Mouse (Mus musculus) cerebellum, adult 2 months (tissue): Measurements from ENCODE around the gene Sytl4. TPM values are rescaled to one million over a fixed set of nuclear protein-coding genes. Genes with fewer than 3 reads are reported as not detected.

Experiments used
- DNase-seq, 2 experiments: peaks; one replicate each; pipeline ENCODE4 v3.0.0; 2021
- H3K27ac ChIP-seq: fragments of 200-500 bp; 2 replicates; pipeline ENCODE4 v1.5.1; 2012; ENCODE audit warnings: low read length, control low read depth, inconsistent platforms; ENCODE audit not compliant: insufficient read depth
- H3K27me3 ChIP-seq: fragments of 200-500 bp; 2 replicates; pipeline ENCODE4 v1.6.1; 2012; ENCODE audit warnings: inconsistent platforms, mild to moderate bottlenecking, low read length, moderate library complexity; ENCODE audit not compliant: control insufficient read depth, insufficient read depth
- H3K4me1 ChIP-seq: fragments of 200-500 bp; 2 replicates; pipeline ENCODE4 v1.6.1; 2011; ENCODE audit warnings: low read length; ENCODE audit not compliant: control insufficient read depth, insufficient read depth
- H3K4me3 ChIP-seq: fragments of 200-500 bp; replicated peaks from 2 replicates; pipeline ENCODE3; 2011; ENCODE audit warnings: mild to moderate bottlenecking, low read depth, low read length, control low read depth; ENCODE audit not compliant: insufficient read depth
- CTCF ChIP-seq: fragments of 200-500 bp; IDR thresholded peaks from 2 replicates; pipeline ENCODE4 v1.5.1; 2011; ENCODE audit warnings: low read depth, mild to moderate bottlenecking, control low read depth, low read length, moderate library complexity, borderline replicate concordance; ENCODE audit not compliant: insufficient read depth
- POLR2A ChIP-seq: fragments of 200-500 bp; IDR thresholded peaks from 2 replicates; pipeline ENCODE4 v1.6.1; 2011; ENCODE audit warnings: low read length, control low read depth, borderline replicate concordance; ENCODE audit not compliant: insufficient read depth
- WGBS: fragments of 180-500 bp; shearing (Covaris S2); methylation state at CpG from one replicate; pipeline ENCODE4 v1.1.7; 2018; 5-methylcytosine and 5-hydroxymethylcytosine counted together
- polyA plus RNA-seq: library from polyadenylated mRNA; depleted of rRNA; stranded (reverse); fragments of >200 nt; gene quantifications from 2 replicates; pipeline ENCODE4 v1.2.3, GENCODE M21; 2012; rRNA removed

Sytl4 gene
- 0.38 and 0.39 TPM in 2 replicates for polyA plus RNA-seq

GRCm38 (mm10) chrX:133981231-133982002 is at the start of gene Sytl4:
Sytl4 (minus strand) TSS chrX:133981812.
- H3K27ac ChIP-seq = no peak within 1 kb of the TSS
- WGBS = 8% methylated on average over 29 of the region's 29 CpGs
- TF ChIP-seq POLR2A = no peak
- no peak for TF ChIP-seq CTCF
- no peak within 1 kb of the TSS for H3K4me3 ChIP-seq
- no peaks in the 10 kb centered on the region for H3K27me3 ChIP-seq
- no peak for DNase-seq
- no peaks in the 10 kb centered on the region for H3K4me1 ChIP-seq

DNA sequence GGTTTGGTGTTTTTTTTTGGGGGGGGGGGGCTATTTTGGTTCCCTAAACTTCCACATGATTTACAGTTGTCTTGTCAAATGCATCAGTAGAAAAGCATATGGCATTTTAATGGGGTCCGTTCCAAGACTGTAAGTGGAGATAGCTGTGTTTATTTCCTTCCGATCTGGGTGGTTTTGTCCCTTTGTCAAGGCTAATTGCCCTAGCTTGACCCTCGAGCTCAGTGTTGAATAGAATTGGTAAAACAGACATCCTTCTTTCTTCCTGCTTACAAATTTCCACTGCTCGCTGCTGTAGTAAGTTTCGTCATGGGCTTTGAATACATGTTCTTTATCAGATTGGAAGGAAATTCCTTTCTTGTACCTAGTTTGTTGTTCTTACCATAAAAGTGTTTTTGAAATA is 39.1 kb upstream of the Sytl4 start:
- H3K27ac ChIP-seq = no peak overlapping the region
- DNase-seq = no peak
- H3K27me3 ChIP-seq = no peaks in the 10 kb centered on the region
- TF ChIP-seq POLR2A = no peak
- no peak for TF ChIP-seq CTCF
- 29% methylated on average over 5 of the region's 5 CpGs for WGBS
- no peaks in the 10 kb centered on the region for H3K4me1 ChIP-seq
- no peak overlapping the region for H3K4me3 ChIP-seq

DNA sequence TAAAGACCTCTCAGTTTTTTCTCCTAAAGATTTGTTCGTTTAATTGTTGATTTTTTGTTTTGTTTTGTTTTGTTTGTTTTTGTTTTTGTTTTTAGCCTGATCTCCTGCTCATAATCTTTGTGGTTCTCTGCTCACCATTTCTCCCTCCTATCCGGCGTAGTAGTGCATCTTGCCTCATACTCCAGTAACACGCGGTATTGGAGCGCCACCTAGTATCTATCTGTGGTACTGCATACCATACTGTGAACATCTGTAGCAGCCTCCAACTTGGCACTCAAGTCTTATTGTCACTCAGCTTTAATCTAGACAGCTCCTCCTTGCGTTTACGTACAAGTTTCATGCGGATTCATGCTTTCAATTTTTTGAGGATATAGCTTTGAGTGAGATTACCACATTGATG is 37.4 kb upstream of the Sytl4 start:
- WGBS = 8% methylated on average over 9 of the region's 9 CpGs
- Histone ChIP-seq H3K27me3 (no peaks in the 10 kb centered on the region), H3K4me1 (no peaks in the 10 kb centered on the region), H3K4me3 (no peak overlapping the region), H3K27ac (no peak overlapping the region)
- peak; percentile 46 to 55 for DNase-seq
- TF ChIP-seq POLR2A = no peak
- peak; percentile 75; the same call in 1 of the 2 replicates for TF ChIP-seq CTCF

GRCm38 (mm10) chrX:133995866-133996265 is 14.3 kb upstream of the Sytl4 start:
- no peak for TF ChIP-seq CTCF
- Histone ChIP-seq H3K4me3 (no peak overlapping the region), H3K27me3 (no peaks in the 10 kb centered on the region), H3K27ac (no peak overlapping the region), H3K4me1 (no peaks in the 10 kb centered on the region)
- WGBS = 73% methylated on average over 3 of the region's 3 CpGs
- DNase-seq = no peak

GRCm38 (mm10) chrX:133964615-133965014 is 17.0 kb downstream of the Sytl4 start:
- Histone ChIP-seq H3K4me3 (no peak overlapping the region), H3K27me3 (no peaks in the 10 kb centered on the region), H3K4me1 (no peaks in the 10 kb centered on the region), H3K27ac (no peak overlapping the region)
- WGBS = 84% methylated on average over 2 of the region's 2 CpGs
- TF ChIP-seq POLR2A = no peak
- TF ChIP-seq CTCF = no peak
- DNase-seq = no peak

- DNase-seq = no peak
- H3K4me3 ChIP-seq = no peak overlapping the region
- TF ChIP-seq POLR2A = no peak
- H3K4me1 ChIP-seq = no peaks in the 10 kb centered on the region
- WGBS = 67% methylated on average over 2 of the region's 2 CpGs
- no peaks in the 10 kb centered on the region for H3K27me3 ChIP-seq
- H3K27ac ChIP-seq = no peak overlapping the region
Observed at GRCm38 (mm10) chrX:133960617-133961016, 21.0 kb downstream of the Sytl4 start.

GRCm38 (mm10) chrX:133954661-133955060 is 27.0 kb downstream of the Sytl4 start:
- Histone ChIP-seq H3K27ac (no peak overlapping the region), H3K4me3 (no peak overlapping the region), H3K27me3 (no peaks in the 10 kb centered on the region), H3K4me1 (no peaks in the 10 kb centered on the region)
- WGBS = 49% methylated on average over 7 of the region's 7 CpGs
- no peak for DNase-seq
- TF ChIP-seq POLR2A (no peak), CTCF (no peak)

- 8% methylated on average over 3 of the region's 3 CpGs for whole genome bisulfite sequencing
- H3K27me3 ChIP-seq = no peaks in the 10 kb centered on the region
- TF ChIP-seq CTCF (peak; percentile 79), POLR2A (no peak)
- H3K27ac ChIP-seq = no peak overlapping the region
- H3K4me1 ChIP-seq = no peaks in the 10 kb centered on the region
- H3K4me3 ChIP-seq = no peak overlapping the region
- DNase-seq = peak; percentile 37 to 44
Observed at GRCm38 (mm10) chrX:133947427-133947826, 34.2 kb downstream of the Sytl4 start.

DNA sequence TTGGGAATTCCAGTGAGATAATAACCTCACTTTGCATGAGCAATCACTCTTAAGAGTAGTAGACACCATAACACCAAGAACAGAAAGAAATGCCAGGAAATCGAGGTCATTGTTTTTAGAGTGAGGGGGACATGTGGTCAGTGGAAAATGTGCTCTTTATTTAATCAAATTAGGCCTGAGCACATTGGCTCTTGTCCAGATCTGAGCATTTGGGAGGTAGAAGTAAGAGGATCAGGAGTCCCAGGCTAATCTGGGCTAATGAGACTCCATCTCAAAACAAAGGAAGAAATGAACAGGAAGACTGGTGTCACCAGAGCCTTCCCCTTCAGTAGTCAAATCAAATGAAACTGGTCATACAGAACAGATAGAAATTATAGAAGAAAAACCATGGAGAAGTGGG is 42.1 kb downstream of the Sytl4 start:
- Histone ChIP-seq H3K4me1 (no peaks in the 10 kb centered on the region), H3K4me3 (no peak overlapping the region), H3K27ac (no peak overlapping the region), H3K27me3 (no peaks in the 10 kb centered on the region)
- no peak for TF ChIP-seq CTCF
- DNase-seq = no peak
- 7% methylated on average over 1 of the region's 1 CpGs for WGBS
